Mouse (Mus musculus) CD8-positive naive resting alpha-beta T cell, adult 2 months (primary cell): ENCODE results near the gene Hoxa3.

Experiments
- DNase-seq, 2 experiments: peaks; one replicate each; pipeline ENCODE4 v3.0.0; 2022; ENCODE audit warnings: low read depth in 2 of 2, low spot score in 2 of 2

The Hoxa3 gene

DNA sequence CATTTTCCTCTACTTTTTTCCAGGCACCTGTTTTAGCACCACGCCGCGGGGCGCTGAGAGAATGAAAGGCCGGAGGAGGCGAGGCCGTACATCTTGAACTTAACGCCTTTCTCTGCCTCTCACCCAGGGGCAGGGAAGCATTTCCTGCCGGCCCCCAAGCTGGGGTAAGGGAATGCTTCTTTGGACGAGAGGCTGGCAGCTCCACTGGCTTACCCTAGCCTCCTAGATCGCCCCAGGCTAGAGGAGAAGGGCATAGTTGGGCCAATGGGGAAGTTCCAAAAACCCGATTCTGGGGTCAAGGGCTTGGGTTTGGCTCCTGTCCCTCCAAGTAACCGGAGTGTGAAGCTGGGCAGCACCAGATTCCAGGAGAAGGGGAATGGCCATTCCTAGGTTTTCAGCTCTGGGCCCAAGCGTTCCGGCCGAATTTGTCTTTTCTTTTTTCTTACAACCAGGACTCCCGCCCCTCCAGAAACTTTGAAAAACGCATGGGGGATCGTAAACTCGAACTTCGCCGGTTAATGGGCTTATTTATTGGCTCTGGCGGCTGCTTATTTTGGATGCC is 19.9 kb upstream of the Hoxa3 start:
- no peak for DNase-seq

DNA sequence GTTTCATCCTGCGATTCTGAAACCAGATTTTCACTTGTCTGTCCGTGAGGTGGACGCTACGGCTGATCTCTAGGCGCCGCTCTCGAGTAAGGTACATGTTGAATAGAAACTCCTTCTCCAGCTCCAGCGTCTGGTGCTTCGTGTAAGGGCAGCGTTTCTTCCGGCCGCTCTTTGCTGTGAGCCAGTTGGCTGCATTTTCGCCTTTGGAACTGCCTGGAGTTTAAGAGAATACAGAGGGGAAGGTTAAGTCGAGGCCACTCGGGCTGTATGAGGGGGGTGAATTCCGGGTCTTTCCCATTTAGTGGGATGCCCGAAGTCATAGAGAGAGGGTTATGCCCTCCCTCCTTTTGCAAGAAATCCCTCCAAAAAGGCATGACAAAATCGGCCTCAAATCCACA is 19.4 kb upstream of the Hoxa3 start:
- no peak for DNase-seq

DNA sequence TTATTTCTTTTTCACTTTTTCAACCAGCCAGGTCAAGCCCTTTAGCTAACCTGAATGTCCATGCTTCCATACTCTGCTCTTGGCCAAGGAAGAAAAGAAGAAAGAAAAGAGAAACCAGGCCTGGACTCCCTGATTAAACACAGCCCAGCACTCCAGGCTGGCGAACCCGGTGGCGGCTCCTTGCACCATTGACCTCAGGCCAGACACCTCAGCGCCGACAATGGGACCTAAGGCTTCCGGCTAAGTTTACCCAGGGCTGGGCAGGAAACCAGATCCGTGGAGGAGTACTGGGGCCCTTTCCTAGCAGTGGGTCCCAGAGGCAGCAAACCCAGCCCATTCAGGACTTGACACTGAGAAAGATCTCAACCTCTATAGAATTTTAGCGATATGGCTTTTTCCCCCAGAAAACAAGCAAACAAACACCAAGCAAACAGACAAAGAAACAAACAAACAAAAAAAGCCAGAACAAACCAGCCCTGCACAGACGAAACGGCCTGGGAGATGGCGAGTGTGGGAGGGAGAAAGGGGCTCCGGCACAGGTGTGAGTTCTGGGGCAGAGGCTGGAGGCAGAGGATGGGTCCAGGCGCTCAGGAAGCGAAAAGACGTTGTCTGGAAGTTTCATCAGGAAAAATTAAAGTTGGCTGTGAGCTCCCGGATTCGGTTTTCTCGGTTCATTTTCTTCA is 18.9 kb upstream of the Hoxa3 start:
- no peak for DNase-seq

DNA sequence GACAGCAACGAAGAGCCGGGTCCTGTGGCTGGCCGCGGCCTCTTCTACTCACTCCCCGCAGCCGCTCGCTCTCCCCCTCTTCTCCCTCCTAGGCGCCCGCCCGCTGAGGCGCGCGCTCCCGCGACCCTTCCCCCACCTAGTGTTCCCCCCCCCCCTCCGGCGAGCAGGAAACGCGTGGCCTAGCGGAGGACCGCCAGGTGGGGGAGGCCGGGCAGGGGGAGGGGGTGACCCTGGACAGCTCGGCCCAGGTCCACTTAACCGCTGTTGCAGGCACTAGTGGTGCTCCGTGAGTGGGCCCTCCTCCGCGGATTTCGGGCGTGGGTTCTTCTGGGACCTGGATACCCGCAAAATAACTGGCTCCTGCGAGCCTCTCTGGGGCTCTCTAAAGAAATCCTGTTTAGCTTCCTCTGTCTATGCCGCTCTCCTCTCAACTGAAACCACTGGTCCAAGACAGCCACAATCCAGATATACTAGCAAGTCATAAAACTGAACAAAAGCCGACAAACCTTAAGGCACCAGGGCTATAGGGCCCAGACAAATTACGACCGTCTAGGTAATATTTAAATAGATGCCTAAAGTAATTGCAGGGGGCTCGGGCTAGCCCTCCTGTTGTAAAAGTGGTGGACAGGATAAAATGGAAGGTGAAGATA is 17.5 kb upstream of the Hoxa3 start, which contains the start of gene Hoxa9:
Hoxa9 (minus strand) TSS at position 574 of the 650 bp plus-strand sequence.
- no peak for DNase-seq

DNA sequence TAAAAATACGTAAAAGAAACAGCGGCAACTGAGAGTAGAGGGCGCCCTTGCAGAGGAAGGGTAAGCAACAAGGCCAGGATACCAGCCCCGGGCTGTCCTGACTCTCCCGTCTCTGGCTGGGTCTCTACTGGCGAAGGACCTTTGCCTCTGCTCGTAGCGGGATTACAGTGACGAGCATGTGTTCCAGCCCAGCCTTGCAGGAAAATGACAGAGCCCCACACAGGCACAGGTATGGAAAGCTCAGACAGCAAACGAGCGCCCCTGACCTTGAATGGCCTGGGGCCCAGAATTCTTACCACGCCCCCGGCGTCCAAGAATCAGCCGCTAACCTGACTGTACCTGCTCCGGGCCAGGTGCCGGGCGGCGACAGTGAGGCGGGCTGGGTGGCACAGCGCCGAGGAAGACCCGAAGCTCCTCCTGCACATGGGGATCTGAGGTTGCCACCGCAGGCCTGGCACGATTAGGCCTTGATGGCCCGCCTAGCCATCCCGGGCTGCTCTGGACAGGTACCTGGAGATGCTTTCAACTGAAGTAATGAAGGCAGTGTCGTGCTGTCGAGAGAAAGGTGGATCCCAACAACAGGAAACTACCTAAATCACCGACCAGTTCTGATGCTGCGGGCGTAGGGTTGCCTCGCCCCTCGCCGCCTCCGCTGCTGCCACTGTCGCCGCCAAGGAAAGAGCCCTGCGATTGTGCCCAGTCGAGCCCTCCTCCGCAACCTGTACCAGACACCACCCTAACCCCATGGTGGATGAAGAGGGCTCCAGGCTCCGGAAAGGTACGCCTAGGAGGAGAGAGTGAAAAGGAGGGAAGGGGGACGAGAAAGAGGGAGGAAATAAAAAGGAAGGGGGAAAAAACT is 16.7 kb upstream of the Hoxa3 start:
- DNase-seq: no peak

DNA sequence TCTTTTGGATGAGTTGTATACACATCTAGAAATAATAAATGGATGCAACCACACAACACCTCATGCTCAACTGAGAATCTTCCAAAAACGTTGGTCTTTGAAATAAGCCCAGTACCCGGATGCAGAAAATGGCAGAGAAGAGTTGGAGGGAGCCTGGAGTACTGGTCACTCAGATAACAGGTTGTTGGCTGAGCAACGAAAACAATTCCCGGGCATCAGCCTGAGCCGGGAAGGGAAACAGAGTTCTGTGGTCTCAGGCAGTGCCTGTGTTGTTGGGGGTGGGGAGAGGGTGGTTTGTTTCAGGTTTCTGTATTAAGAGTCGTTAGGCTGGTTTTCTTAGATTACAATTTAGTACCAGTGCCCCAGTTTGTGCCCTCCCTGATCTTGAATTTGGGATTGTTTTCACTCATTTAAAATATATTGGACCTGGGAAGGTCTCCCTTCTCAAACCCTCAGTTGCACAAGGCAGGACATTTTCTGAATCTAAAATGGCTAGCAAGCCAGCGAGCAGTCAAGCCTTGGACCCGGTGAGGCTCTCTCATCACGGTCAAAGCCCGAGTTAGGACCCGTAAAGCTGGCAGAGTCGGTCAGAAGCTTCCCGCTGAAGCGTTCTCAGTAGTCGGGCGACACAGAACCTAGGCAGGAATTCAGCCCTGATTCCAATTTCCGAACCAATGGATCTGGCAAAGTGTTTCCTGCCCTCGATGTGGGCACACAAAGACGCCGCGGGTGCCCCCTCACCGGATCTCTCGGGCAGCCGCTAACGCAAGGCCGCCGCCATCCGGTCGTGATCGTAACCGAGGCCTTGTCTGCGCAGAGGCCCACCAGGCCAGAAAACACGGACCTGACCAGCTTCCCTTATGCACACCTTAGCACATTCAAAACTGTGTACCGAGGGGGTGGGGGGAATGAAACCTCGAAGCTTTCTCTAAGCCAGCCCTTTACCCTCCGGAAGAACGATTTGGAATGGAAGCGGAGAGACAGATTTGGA is 15.6 kb upstream of the Hoxa3 start:
- no peak for DNase-seq

DNA sequence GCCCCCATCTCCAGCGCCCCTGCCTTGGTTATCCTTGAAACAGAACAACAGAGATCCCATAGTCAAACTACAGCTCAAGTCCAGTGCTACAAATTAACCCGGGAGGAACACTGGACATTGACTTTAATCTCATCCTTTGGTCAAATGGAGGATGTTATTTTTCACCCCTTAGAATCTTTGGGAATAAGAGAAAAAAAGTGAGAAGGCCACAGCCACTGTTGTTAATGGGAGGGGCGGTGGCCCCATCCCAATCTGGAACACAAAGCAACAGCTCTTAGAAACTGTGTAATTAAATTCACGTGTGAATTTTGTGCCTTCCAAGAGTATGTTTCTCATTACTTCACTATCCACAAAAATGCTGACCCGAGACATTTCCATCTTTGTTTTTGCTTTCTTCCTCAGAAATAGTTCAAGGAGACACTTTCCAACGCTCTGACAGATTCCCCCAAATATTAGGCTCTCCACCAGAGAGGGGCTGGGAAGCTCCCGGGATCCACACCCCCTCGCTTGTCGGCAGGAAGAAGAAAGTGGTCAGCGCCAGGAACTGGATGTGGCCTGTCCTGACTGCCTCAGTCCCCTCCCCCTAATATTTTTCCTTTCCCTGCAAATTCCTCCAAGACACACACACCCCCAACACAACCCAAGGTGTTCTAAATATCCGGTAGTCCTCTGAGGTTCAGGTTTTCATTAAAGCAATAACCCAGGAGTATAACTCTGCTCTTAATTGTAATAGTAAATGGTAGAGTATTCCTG is 14.5 kb upstream of the Hoxa3 start:
- DNase-seq: no peak

DNA sequence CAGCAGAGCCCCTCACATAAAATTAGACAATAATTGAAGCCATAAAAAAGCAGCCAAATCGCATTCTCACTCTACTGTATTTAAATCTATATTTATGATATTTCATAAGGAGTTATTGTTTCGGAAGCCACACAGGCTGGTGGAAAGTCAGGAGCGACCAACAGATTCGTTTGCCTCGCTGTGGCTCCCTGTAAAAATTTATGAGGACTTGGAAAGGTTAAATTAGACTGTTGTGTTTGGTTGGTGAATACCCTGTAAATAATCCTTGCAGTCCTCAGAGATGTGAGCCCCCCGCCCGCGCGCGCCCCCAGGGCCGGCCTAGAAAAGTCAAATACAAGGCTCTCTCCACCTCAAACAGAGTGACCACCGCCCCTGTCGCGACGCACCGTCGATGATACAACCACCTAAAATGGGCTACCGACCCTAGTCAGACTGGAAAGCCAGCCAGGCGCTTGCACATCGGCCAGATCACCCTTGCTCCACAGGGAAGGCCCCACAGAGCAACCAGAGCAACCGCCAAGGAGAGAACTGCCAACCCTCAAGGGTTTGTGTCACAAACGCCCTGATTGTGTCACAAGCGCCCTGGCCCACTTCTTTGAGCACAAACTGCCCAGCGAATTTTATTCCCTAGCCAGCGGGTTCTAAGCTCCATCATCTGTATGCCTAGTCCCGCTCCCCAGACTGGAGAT is 13.6 kb upstream of the Hoxa3 start:
- DNase-seq: no peak

DNA sequence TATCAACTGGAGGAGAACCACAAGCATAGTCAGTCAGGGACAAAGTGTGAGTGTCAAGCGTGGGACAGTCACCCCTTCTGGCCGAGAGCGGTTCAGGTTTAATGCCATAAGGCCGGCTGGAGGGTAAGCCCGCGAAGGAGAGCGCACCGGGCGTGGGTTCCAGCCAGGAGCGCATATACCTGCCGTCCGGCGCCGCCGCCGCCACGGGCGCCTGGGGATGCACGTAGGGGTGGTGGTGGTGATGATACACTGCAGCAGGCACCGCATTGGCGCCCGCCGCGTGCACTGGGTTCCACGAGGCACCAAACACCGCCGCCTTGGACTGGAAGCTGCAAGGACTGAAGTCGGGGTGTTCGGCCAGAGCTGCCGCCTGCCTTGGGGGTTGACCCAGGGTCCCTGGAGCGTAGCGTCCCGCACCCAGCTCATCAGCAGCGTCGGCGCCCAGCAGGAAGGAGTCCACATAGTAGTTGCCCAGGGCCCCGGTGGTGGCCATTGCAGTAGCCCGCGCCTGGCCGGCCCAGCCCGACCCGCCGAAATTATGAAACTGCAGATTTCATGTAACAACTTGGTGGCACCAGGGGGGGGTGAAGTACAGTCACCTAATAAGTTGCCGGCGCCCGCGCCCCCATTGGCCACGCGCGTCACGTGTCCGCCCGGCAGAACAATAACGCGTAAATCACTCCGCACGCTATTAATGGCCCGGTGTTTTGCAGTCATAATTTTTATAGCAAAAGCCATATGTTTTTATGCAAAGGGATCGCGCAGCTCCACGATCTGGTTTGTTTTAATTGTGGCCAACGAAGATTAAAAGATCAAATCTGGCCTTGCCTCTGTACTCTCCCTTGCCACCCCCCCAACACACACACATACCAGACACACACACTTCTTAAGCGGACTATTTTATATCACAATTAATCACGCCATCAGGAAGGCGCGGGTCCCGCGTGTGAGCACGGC is 12.8 kb upstream of the Hoxa3 start:
- no peak for DNase-seq

DNA sequence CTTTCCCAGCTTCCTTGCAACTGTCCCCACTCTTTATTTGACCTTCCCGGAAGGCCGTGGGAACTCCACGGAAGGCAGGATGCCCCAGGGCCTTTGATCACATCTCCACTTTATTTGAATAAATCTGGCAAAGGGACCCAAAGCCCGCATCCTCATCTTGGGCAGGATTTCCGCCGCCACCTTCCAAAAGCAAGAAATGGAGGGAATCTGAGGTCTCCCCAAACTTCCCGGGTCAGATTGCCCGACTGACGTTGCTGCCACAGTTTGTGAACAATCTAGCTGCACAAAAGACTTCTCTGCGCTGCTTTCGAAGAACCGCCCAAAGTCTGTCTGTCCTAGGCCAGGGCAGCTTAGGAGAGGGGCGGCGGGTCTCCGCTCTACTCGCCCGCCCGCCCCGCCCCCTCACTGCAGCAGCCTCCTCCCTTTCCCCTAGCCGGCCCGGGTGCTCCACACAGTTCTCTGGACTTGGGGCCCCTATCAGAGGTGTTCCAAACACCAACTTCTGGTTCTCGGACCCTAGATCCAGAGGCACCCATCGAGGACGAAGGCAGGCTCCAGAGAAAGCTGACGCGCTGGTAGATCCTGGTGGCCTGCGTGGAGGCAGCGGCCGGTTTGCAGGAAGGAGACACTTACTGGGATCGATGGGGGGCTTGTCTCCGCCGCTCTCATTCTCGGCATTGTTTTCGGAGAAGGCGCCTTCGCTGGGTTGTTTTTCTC is 11.9 kb upstream of the Hoxa3 start:
- no peak for DNase-seq

DNA sequence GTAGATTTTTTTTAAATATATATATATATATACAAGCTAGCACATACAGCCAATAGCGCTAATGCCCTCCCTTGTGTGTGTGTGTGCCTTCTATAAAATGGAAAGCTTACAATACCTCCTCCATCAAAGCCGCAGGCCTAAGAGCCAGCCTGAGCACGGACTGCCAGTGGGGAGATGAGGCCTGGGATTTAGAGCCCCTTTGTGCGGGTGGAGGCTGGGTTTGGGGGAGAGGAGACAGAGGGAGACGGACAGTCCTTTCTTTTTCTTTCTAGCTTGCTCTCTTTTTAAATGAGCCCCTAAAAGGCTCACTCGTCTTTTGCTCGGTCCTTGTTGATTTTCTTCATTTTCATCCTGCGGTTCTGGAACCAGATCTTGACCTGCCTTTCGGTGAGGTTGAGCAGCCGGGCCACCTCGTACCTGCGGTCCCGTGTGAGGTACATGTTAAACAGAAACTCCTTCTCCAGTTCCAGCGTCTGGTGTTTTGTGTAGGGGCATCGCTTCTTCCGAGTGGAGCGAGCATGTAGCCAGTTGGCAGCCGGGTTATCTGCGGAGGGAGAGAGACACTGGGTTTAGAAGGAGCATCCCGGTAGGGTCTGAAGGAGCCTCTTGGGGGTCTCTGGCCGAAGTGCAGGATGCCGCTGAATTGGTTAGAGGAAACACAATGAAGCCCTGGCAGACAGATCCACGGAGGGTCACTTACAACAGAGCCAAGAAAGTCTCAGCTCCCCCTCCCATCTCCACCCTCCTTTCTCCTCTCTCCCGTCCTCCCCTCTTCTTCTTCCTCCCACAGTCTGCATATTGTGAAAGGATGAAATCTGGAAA is 11.0 kb upstream of the Hoxa3 start:
- no peak for DNase-seq

DNA sequence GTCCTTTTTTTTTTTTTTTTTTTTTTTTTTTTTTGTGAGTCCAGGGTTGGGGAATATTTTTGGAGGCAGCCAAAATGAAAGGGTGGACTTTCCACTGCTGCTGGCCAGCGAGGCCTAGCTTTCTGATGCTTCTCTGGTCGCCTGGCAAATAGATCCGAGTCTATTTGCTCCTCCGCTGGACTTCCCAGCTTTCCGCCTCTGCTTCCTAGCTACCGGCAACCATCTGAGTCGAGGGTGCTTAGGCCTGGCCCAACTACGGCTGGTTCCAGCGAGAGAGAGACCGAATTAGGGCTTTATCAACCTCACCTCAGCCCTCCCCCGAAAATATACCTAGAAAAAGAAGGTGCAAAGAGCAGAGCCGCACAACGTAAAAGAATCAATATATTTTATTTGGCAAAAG is 9.6 kb upstream of the Hoxa3 start:
- DNase-seq: no peak

DNA sequence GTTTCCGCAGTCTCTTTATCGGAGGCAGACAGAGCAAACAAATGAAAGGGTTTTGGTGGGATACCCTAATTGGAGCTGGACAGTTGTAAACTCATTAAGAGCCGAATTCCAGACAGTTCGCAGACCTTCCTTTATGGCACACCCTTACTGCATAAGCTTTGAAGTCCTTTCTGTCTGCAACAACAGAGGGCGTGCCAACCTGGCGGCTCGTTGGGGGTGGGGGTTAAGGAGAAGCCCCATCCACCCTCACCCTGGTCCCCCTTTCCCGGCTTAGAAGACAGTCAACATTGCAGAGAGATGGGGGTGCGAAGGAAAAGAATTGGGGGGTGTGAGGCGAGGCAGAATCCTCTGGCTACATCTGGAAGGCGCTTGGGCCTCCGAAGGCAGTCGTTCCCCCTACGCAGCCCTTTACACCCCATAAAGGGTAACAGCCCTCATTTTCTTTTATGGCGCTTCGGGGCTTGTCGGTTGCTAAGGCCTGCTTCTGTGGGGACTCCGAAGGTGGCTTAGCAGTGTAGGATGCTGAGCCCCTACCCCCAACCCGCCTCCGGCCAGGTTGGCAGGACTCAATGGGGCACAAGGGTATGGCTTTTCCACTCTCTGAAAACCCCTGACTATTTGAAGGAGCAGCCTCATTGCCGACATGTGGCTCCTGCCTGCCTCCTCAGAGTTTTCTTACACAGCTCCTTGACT is 9.0 kb upstream of the Hoxa3 start:
- no peak for DNase-seq

DNA sequence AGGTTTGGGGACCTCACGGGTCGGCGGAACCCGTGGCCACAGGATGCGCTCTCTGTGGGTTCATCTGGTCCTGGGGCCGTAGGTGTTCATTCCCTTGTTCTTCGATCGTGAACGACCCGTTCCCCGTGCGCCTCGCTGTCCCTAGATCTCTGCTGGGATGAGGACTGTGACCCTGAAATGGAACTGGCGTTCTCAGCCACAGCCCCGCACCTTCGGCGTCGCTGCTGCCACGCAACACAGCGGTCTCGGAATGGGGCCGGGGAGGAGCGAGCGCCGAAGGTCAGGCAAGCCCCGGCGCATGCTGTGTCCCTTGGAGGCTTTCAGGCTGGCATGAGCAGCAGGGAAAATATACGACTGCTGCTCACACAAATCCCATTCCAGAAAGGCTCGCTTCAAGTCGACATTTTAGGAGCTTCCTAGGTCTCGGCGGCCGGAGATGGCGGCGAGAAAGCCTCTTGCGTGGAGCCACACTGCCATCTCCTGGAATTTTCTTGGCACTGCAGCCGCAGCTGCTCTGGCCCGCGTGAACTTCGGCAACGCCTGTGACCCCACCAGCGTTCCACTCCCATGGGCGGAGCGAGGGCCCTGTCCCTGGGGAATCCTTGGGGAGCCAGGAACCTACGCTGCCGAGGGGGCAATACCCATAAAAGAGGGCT is 8.3 kb upstream of the Hoxa3 start, which contains the start of gene Hoxa7:
Hoxa7 (minus strand) TSS at position 518 of the 656 bp plus-strand sequence.
- DNase-seq: peak; percentile 76 to 78

DNA sequence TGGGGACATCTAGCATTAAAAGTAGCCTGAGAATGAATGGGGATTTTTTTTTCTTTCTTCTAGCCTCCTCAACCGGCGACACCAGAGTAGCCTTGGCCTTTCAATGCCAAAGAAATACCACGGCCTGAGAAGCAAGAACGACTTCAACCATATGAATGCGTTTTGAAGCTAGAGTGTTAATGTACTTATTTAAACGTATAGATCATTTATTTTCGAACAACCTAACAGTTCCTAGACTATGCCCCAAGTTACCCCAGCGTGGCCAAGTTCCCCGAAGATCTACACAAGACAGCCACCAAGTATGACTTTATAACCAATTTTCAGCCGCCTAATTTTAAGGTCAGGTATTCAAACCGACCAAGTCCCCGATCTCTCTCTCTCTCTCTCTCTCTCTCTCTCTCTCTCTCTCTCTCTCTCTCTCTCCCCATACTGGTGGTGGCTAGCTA is 7.8 kb upstream of the Hoxa3 start:
- no peak for DNase-seq
